Mouse (Mus musculus): ENCODE measurements at regions not wholly inside any gene's neighbourhood (a gene's known extent, or its start where the extent isn't known, plus 50 kb on each side); places are given as distances from the start of the nearest gene placed in this dataset.
"Not testable (repeated sequence)": the region's sequence is repeated elsewhere in the genome, so short reads cannot be mapped to it uniquely, and the experiment has no call there.

- DNase-seq (ENCODE audit: low spot score) (no peak), ATAC-seq (ENCODE audit: insufficient read depth, low read depth) (no peak)
- no peaks in the 10 kb centered on the region for H3K4me1 ChIP-seq (ENCODE audit: control insufficient read depth, insufficient read depth)
- H3K9ac ChIP-seq (replicated peaks; ENCODE audit: low read depth, low read length), result no peak overlapping the region
- H3K27me3 ChIP-seq (ENCODE audit: control insufficient read depth, insufficient read depth, low read length), result no peaks in the 10 kb centered on the region
- no peaks in the 10 kb centered on the region for H3K36me3 ChIP-seq (replicated peaks; ENCODE audit: control insufficient read depth, insufficient read depth, low read length)
- TF ChIP-seq EP300 (IDR thresholded peaks at IDR 0.05; ENCODE audit: low read depth) (no peak), CTCF (IDR thresholded peaks at IDR 0.05; ENCODE audit: low read depth) (no peak)
- no peak overlapping the region for H3K4me3 ChIP-seq (ENCODE audit: low read depth, low read length)
- H3K4me2 ChIP-seq (ENCODE audit: low read depth, low read length), result no peak overlapping the region
- H3K27ac ChIP-seq (ENCODE audit: low read depth), result no peak overlapping the region
- WGBS, result 65% methylated on average over 5 of the region's 5 CpGs
- no peaks in the 10 kb centered on the region for H3K9me3 ChIP-seq (replicated peaks; ENCODE audit: control insufficient read depth, low read length)
These were observed 105.9 kb upstream of the Ccnh start for GRCm38 (mm10) chr13:85083335-85083734.

- H3K27ac ChIP-seq (ENCODE audit: low read depth), result no peak overlapping the region
- H3K4me3 ChIP-seq (ENCODE audit: low read depth, low read length), result no peak overlapping the region
- TF ChIP-seq CTCF (IDR thresholded peaks at IDR 0.05; ENCODE audit: low read depth) (no peak), EP300 (IDR thresholded peaks at IDR 0.05; ENCODE audit: low read depth) (no peak)
- H3K4me1 ChIP-seq (ENCODE audit: control insufficient read depth, insufficient read depth), result no peaks in the 10 kb centered on the region
- no peaks in the 10 kb centered on the region for H3K27me3 ChIP-seq (ENCODE audit: control insufficient read depth, insufficient read depth, low read length)
- H3K36me3 ChIP-seq (replicated peaks; ENCODE audit: control insufficient read depth, insufficient read depth, low read length), result no peaks in the 10 kb centered on the region
- no peak overlapping the region for H3K9ac ChIP-seq (replicated peaks; ENCODE audit: low read depth, low read length)
- ATAC-seq (ENCODE audit: insufficient read depth, low read depth) (no peak), DNase-seq (ENCODE audit: low spot score) (no peak)
- no peaks in the 10 kb centered on the region for H3K9me3 ChIP-seq (replicated peaks; ENCODE audit: control insufficient read depth, low read length)
- no peak overlapping the region for H3K4me2 ChIP-seq (ENCODE audit: low read depth, low read length)
These were observed 105.5 kb upstream of the Ccnh start for GRCm38 (mm10) chr13:85083742-85084141.

- TF ChIP-seq CTCF (IDR thresholded peaks at IDR 0.05; ENCODE audit: low read depth) (no peak), EP300 (IDR thresholded peaks at IDR 0.05; ENCODE audit: low read depth) (no peak)
- Histone ChIP-seq H3K4me3 (ENCODE audit: low read depth, low read length) (no peak overlapping the region), H3K27me3 (ENCODE audit: control insufficient read depth, insufficient read depth, low read length) (no peaks in the 10 kb centered on the region), H3K27ac (ENCODE audit: low read depth) (no peak overlapping the region), H3K36me3 (replicated peaks; ENCODE audit: control insufficient read depth, insufficient read depth, low read length) (no peaks in the 10 kb centered on the region), H3K4me2 (ENCODE audit: low read depth, low read length) (no peak overlapping the region), H3K9me3 (replicated peaks; ENCODE audit: control insufficient read depth, low read length) (peaks cover 11% of the 10 kb centered on the region), H3K9ac (replicated peaks; ENCODE audit: low read depth, low read length) (no peak overlapping the region), H3K4me1 (ENCODE audit: control insufficient read depth, insufficient read depth) (no peaks in the 10 kb centered on the region)
- DNase-seq (ENCODE audit: low spot score) (no peak), ATAC-seq (ENCODE audit: insufficient read depth, low read depth) (no peak)
- WGBS, result 35% methylated on average over 7 of the region's 7 CpGs
These were observed 93.0 kb upstream of the Ccnh start for GRCm38 (mm10) chr13:85096174-85096573.

GRCm38 (mm10) chr13:85123309-85123708, 65.9 kb upstream of the Ccnh start:
- no peaks in the 10 kb centered on the region for H3K9me3 ChIP-seq (replicated peaks; ENCODE audit: control insufficient read depth, low read length)
- no peak overlapping the region for H3K4me2 ChIP-seq (ENCODE audit: low read depth, low read length)
- H3K9ac ChIP-seq (replicated peaks; ENCODE audit: low read depth, low read length), result no peak overlapping the region
- 87% methylated on average over 2 of the region's 2 CpGs for WGBS
- no peak overlapping the region for H3K4me3 ChIP-seq (ENCODE audit: low read depth, low read length)
- TF ChIP-seq CTCF (IDR thresholded peaks at IDR 0.05; ENCODE audit: low read depth), result no peak
- no peak for TF ChIP-seq EP300 (IDR thresholded peaks at IDR 0.05; ENCODE audit: low read depth)
- DNase-seq (ENCODE audit: low spot score) (no peak), ATAC-seq (ENCODE audit: insufficient read depth, low read depth) (no peak)
- no peak overlapping the region for H3K27ac ChIP-seq (ENCODE audit: low read depth)
- H3K36me3 ChIP-seq (replicated peaks; ENCODE audit: control insufficient read depth, insufficient read depth, low read length), result no peaks in the 10 kb centered on the region
- H3K4me1 ChIP-seq (ENCODE audit: control insufficient read depth, insufficient read depth), result no peaks in the 10 kb centered on the region
- H3K27me3 ChIP-seq (ENCODE audit: control insufficient read depth, insufficient read depth, low read length), result no peaks in the 10 kb centered on the region

GRCm38 (mm10) chr13:85126573-85127547, 62.3 kb upstream of the Ccnh start:
- H3K36me3 ChIP-seq (replicated peaks; ENCODE audit: control insufficient read depth, insufficient read depth, low read length); DNase-seq (ENCODE audit: low spot score); H3K4me3 ChIP-seq (ENCODE audit: low read depth, low read length); H3K27me3 ChIP-seq (ENCODE audit: control insufficient read depth, insufficient read depth, low read length); H3K9me3 ChIP-seq (replicated peaks; ENCODE audit: control insufficient read depth, low read length); H3K4me1 ChIP-seq (ENCODE audit: control insufficient read depth, insufficient read depth); H3K9ac ChIP-seq (replicated peaks; ENCODE audit: low read depth, low read length); H3K27ac ChIP-seq (ENCODE audit: low read depth); H3K4me2 ChIP-seq (ENCODE audit: low read depth, low read length): not testable (repeated sequence)
- WGBS, result 76% methylated on average over 18 of the region's 18 CpGs
- peak; percentile 100 for ATAC-seq (ENCODE audit: insufficient read depth, low read depth)

GRCm38 (mm10) chr13:85127548-85127925, 61.7 kb upstream of the Ccnh start:
- no peaks in the 10 kb centered on the region for H3K4me1 ChIP-seq (ENCODE audit: control insufficient read depth, insufficient read depth)
- no peak overlapping the region for H3K4me3 ChIP-seq (ENCODE audit: low read depth, low read length)
- no peaks in the 10 kb centered on the region for H3K27me3 ChIP-seq (ENCODE audit: control insufficient read depth, insufficient read depth, low read length)
- no peak overlapping the region for H3K4me2 ChIP-seq (ENCODE audit: low read depth, low read length)
- H3K36me3 ChIP-seq (replicated peaks; ENCODE audit: control insufficient read depth, insufficient read depth, low read length), result no peaks in the 10 kb centered on the region
- H3K27ac ChIP-seq (ENCODE audit: low read depth), result no peak overlapping the region
- no peak overlapping the region for H3K9ac ChIP-seq (replicated peaks; ENCODE audit: low read depth, low read length)
- DNase-seq (ENCODE audit: low spot score), result no peak
- no peak for ATAC-seq (ENCODE audit: insufficient read depth, low read depth)
- H3K9me3 ChIP-seq (replicated peaks; ENCODE audit: control insufficient read depth, low read length), result no peaks in the 10 kb centered on the region
- WGBS, result 60% methylated on average over 1 of the region's 1 CpGs
- TF ChIP-seq CTCF (IDR thresholded peaks at IDR 0.05; ENCODE audit: low read depth), result no peak
- no peak for TF ChIP-seq EP300 (IDR thresholded peaks at IDR 0.05; ENCODE audit: low read depth)
